Mouse (Mus musculus): Measurements from ENCODE around the gene Zfp219.

The Zfp219 gene

DNA sequence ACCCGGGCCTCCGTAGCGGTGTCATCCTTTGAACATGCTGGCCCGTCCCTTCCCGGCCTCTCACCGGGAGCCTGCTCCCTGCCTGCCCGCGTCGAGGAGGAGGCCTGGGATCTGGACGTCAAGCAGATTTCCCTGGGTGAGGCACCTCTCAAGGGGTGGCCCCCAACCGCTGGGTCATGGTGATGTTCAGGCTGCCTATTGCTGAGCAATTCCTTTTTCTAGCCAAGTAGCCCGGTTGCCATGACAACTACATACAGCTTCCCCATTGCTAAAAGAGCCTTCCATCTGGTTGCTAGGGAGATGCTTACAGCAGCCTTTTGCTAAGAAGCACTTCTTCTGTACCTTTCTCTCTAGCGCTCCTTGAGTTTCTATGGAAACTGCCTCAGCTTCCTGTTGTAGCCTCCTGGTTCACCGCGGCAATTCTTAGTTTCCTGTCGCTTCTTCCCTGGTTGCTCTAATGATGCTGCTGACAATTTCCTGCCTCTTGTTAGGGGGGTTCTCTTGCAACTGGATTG is 16.5 kb downstream of the Zfp219 start:
- CTCF ChIA-PET: no interaction called here

DNA sequence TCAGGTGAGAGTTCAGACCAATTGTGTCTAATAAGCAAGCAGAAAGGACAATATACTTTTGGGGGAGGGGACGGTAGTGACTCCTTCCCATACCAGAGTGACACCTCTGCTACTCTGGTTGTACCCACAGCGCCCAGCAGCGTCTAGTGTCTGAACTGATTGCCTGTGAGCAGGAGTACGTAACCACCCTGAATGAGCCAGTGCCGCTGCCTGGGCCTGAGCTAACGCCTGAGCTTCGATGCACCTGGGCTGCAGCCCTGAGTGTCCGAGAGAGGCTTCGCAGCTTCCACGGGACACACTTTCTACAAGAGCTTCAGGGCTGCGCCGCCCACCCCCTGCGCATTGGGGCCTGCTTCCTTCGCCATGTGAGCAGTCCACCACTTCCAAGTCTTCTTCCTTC is 23.1 kb downstream of the Zfp219 start:
- CTCF ChIA-PET: no interaction called here

DNA sequence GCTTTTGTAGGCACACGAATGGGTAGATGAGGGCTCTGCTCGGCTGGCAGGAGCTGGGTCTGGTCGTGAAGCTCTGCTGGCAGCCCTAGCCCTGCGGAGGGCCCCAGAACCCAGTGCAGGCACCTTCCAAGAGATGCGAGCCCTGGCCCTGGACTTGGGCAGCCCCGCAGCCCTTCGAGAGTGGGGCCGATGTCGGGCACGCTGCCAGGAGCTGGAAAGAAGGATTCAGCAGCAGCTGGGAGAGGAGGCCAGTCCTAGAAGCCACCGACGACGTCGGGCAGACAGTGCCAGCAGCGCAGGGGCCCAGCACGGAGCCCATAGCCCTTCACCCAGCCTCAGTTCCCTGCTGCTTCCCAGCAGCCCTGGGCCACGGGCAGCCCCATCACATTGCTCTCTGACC is 23.7 kb downstream of the Zfp219 start:
- CTCF ChIA-PET: interaction anchor here (0.6 to 0.8 kb wide), 2 partner anchors 9 to 1028 kb away, joined by 3 to 27 read pairs; no protein-coding TSS in a partner anchor

DNA sequence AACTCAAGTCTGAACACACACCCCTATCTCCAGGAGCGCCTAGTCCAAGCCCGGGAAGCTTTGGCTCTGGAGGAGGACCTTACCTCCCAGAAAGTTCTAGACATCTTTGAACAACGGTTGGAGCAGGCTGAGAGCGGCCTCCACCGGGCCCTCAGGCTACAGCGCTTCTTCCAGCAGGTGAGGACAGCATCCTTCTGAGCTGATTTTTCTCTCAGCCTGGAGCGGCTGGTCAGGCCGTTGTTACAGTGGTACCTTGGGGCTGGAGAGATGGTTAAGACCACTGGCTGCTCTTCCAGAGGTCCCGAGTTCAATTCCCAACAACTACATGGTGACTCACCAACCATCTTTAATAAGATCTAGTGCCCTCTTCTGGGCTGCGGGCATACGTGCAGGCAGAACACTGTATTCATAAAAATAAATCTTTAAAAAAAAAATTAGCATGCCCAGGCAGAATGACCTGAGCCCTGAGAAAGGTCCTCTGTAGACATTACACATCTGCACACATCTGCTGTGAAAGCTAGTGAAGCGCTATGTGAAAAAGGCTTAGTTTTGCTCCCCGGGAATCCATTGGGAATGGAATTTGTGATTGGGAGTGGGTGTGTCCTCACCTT is 24.2 kb downstream of the Zfp219 start:
- CTCF ChIA-PET: interaction anchor here (0.8 kb wide), 1 partner anchor 9 kb away, joined by 3 read pairs; no protein-coding TSS in a partner anchor

DNA sequence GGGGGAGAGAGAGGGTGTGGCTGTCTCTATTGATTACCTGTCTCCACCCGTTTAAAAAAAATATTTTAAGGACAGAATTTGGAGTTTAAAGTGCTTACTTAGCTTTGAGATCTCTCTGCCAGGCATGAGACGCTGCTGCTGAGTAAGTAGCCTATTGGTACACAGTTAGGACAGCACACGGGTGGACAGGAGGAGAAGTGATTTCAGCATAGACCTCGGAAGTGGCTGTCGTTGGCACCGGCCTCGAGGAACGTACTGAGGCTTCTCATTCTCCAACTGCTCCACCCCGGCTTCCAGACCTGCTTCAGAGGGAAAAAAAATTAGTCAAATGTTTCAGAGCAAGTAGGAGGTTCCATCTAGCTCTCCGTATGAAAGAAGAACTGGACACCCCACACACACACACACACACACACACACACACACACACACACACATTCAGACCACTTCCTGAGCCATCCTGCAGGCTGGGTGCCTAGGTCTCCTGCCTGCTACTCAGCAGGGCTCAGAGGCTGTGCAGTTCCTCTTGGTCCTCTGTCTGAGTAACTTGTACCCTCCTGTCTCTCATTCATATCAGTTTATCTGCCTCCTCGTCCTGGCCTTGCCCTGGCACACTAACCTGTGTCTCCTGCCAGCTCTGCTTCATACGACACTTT is 25.2 kb downstream of the Zfp219 start:
- CTCF ChIA-PET: no interaction called here

DNA sequence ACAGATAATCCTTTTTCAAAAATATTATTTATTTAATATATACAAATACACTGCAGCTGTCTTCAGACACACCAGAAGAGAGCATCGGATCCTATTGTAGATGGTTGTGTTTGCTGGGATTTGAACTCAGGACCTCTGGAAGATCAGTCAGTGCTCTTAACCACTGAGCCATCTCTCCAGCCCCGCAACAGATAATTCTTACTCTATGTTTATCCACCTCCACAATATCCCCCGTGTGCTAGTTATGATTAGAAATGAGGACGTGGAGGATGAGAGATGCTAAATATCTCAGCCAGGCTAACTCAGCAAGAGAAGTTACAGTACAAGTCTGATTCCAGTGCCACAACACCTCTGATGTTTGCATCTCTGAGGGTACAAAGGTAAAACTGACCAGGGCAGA is 26.1 kb downstream of the Zfp219 start:
- CTCF ChIA-PET: no interaction called here

DNA sequence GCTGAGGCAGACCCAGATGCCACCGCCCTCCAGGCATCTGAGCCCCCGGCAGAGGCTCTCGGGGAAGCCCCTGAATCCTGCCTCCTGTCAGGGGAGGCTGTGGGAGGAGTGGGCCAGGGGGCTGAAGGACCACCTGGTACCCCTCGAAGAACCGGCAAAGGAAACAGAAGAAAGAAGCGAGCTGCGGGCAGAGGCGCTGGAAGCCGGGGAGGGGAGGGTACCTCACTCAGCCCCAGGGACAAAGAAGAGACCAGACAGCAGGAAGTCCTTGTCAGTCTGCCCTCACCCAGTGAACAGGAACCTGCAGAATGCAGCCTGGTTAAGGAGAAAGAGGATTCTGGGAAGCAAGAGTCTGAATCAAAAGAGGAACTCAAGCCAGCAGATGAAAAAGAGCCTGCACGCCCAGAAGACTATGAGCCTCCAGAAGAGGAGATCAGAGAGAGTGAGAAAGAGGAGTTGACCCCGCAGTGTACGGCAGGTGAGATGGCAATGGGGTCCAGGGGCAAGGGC is 31.0 kb downstream of the Zfp219 start:
- CTCF ChIA-PET: no interaction called here

DNA sequence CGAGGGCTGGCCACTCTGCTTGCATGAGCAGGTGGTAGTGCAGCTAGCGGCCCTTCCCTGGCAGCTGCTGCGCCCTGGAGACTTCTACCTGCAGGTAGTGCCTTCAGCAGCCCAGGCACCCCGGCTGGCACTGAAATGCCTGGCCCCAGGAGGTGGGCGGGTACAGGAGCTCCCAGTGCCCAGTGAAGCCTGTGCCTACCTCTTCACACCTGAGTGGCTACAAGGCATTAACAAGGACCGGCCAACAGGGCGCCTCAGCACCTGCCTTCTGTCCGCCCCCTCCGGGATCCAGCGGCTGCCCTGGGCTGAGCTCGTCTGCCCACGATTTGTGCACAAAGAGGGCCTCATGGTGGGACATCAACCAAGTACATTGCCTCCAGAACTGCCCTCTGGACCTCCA is 31.8 kb downstream of the Zfp219 start:
- CTCF ChIA-PET: no interaction called here

DNA sequence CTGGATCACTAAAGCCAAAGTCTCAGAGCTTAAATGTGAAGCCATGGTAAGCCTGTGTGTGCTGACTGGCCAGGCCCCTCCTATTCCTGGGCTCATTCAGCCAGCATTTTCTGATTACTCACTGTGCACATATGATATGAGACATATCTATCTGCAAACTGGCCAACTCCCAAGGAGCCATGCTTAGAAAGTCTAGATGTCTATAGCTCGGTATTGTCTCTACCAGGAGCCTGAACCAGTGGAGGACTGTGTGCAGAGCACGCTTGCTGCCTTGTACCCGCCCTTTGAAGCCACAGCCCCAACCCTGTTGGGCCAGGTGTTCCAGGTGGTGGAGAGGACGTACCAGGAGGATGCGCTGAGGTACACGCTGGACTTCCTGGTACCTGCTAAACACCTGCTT is 33.4 kb downstream of the Zfp219 start:
- CTCF ChIA-PET: no interaction called here

DNA sequence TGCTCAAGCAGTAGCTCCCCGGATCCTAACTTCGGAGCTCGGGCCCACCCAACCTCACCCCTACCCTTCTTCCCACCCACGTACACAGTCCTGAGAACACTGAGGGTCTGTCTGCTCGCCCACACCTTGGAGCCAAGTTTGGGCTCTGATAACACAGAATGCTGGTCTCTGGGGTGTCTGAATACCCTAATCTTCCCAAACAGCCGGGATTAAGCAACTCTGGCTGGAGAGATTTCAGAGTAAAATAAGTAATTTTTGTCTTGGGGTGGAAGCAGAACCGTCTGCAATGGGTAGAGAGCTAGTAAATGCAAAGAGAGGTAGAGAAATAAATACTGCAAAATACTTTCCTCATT is 34.4 kb downstream of the Zfp219 start:
- CTCF ChIA-PET: no interaction called here

DNA sequence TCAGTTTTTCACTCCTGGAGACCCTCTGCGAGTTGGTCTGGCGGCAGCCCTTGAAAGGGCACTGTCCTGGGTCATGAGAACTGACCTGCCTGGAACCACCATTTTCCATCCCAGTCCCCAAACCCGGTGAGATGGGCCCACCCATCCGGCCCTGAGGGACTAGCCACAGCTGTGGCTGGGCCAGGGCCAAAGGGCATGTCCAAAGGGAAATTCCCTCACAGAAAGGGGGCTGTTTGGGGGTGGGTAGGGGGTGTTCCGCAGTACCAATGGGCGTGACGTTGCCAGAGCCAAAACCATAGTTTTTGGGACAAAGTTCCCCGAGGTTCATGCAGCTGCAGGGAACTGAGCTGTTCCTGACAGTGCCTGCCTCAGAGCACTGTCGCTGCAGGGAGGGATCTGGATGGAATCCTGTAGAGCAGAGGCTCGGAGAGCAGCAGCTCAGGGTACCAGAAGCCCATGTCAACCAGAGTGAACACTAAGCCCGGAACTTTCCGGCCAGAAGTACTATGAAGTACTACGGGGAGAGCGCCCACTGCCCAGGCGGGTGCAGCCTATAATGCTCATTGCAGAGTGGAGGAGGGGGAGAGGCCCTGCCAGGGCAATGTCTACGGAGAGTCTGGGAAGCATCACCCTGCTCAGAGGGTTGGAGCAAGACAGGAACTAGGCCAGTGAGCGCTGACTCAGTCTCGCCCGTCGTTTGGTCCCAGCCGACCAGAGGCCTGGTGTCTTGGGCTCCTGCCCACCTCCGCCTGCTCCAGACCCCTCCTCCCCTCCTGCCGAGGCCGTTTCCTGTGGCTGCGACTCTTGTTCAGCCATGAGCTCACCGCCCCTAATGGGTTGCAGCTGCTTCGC is 35.0 kb downstream of the Zfp219 start:
- CTCF ChIA-PET: no interaction called here

DNA sequence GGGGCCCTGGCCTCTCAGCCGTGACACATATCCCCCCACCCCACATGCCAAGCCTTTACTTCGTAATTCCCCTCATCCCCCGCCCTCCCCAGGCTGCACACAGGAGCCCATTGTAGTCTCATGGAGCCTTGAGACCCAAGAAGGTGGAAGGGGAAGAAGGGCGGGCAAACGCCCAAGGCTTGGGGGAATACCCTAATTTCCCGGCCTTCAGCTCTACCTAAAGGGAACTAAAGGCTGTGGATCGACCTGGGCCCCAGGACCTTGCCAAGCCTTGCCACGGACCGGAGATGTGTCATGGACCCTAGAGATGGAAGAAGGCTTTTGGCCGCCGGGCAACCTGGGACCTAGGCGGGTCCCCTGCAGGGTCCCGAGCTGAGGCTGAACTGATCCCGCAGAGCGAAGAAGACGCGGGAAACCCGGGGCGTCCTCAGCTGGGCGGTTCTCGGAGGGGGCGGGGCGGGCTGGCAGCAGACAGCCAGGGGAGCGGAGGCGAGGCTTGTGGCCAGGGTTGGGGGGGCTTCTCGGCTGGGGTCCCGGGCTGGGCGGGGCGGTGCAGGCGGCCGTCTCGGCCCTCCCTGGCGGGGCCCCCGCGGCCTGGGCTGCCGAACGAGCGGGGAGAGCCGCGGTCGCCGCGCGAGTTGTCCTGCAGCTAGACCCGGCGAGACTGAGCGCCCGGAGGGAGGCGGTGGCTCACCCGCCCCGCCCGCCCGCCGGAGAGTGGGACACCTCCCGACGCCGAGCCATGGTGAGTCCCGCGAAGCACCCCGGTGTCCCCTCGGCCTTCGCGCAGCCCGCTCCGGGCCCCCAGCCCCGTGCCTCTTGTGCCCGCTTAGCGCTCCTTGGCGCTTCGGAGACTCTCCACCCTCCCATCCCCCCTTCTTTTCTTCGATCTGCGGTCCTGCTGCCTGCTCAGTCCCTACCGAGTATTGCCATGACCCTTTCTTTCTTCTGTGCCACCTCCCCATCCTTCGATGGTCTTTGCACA is 36.0 kb downstream of the Zfp219 start, which contains the start of gene Arhgef40:
TSS of gene Arhgef40 (plus strand) at position 473 of the 985 bp plus-strand sequence.
- CTCF ChIA-PET: no interaction called here

DNA sequence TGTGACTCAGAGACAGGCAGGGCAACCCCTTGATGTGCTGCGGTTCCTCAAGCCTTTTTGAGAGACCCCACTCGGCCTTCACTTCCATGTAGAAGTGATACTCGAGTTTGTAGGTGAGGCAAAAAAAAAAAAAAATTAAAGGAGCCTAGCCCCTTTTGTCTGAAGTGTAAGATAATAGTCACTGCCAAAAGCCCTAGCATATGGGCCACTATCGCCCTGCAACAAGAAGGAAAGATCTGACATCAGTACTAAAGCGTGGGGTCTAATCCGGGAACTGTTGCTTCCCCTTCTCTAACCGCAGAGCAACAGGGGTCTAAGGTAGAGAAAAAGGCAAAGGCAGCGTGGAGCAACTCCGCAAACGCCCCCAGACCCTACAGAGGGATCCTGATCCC is 36.7 kb downstream of the Zfp219 start:
- CTCF ChIA-PET: no interaction called here

DNA sequence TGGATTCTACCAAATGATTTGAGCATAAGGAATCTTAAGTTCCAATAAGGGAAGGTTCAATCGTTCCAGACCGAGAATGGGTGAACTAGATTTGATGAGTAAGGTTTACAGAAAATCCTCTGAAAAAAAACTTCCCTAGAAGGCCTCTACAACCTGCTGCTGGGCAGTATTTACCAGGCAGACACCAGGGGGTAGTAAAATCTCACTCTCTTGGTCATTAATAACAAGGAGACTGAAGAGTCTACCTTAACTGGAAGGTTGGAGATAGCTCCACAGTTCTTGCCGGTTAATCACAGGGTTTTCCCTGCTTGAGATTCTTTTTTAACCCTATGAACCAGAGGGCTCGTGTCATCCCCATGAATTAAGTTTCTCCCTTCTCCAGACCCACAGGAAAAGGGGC is 37.3 kb downstream of the Zfp219 start:
- CTCF ChIA-PET: no interaction called here

DNA sequence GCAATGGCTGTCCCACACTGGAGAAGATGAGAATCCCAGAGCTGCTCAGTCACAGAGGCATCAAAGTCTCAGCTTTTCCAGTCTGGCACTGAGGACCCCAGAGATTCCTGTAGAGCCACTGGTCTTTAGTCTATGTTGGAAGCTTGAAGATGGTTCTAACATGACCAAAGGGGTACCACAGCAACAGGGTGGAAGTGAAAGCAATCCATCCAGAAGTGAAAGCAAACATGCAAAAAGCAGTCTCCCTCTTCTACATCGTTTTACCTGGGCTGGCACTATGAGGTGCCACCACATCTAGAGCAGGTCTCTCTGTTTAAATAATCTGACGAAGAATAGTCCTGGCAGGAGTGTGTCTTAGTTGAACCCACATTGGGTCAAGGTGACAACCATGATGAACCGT is 41.3 kb downstream of the Zfp219 start:
- CTCF ChIA-PET: no interaction called here

DNA sequence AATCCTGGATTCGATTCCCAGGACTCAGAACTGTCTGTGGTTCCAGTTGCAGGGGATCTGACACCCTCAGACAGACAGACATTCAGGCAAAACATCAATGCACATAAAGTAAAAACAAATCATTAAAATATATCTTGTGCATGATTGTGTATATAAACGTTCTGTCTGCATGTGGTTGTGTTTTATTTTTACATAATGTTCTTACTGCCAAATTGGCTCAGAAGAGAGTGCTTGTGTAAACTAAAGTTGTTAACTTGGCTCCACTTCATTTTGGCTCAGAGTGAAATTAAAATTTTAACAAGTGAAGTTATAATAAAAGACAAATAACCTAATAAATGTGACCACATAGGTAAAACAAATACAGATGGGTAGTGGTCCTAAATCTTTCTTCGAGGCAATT is 53.1 kb downstream of the Zfp219 start:
- CTCF ChIA-PET: no interaction called here

DNA sequence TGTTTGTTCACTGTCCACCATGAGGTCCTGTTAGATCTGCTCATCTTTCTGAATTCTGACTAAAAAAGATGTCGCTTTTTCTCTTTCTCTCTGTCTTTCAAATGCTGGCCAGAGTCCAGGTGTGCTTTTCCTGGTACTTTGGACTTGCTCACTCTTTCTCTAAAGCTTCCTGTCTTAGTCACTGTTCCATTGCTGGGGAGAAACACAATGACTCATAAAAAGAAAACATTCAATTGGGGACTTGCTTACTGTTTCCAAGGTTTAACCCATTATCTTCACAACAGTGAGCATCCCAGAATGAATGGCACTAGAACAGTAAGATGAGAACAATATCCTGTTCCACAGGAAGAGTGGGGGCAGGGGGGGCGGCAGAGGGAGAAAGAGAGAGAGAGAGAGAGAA is 60.2 kb downstream of the Zfp219 start:
- CTCF ChIA-PET: no interaction called here
